Mouse (Mus musculus): ENCODE results near the gene Tas2r130. TPM values are rescaled to one million over a fixed set of nuclear protein-coding genes. Genes with fewer than 3 reads are reported as not detected.
"Not testable (repeated sequence)": the region's sequence is repeated elsewhere in the genome, so short reads cannot be mapped to it uniquely, and the experiment has no call there.

The Tas2r130 gene
- total RNA-seq (2021): not detected

DNA sequence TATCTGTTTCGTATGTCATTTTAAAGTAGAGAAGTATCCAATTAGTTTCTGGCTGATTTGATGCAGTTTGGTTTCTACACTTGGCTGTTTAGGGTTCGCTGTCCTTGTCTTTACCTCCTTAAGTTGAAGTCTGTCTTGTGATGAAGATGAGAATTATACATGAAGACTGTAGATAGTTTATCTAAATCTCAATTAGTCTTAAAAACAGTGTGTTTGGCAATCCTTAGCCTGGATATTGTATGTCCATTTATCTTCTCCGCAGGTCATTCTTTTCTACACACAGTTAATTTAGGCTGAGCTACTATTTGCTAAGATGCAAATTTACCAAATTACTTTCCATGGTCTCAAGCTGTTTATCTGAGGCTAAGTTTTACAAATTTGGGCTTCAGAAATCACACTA is at the start of gene Tas2r130:
Tas2r130 (minus strand) TSS at position 101 of the 400 bp plus-strand sequence.
- DNase-seq: no peak

GRCm38 (mm10) chr6:131678786-131679185 is 48.1 kb upstream of the Tas2r130 start, which contains the start of gene Tas2r106:
Tas2r106 (minus strand) TSS chr6:131678886.
- no peak for DNase-seq

GRCm38 (mm10) chr6:131660049-131660448 is 29.3 kb upstream of the Tas2r130 start, which contains the start of gene Tas2r107:
Tas2r107 (minus strand) TSS chr6:131660149.
- no peak for DNase-seq

DNA sequence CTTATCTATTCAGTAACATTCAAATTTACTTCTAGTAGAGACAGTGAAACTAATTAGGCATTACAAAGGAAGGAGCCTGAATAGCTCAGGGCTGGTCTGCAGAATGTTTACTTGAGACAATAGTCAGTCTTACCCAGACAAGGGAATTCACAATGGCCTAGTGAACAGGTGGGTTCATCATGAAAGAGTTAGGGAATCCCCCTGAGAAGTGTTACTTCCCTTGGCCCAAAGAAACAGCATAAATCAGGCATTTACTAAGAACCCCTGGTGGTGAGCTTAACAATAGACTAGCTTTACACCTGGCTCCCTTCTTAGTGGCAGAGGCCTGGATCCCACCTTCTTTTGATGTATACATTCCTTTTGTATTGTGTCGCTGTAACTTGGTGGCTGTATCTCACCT is 20.8 kb downstream of the Tas2r130 start:
- DNase-seq: not testable (repeated sequence)

DNA sequence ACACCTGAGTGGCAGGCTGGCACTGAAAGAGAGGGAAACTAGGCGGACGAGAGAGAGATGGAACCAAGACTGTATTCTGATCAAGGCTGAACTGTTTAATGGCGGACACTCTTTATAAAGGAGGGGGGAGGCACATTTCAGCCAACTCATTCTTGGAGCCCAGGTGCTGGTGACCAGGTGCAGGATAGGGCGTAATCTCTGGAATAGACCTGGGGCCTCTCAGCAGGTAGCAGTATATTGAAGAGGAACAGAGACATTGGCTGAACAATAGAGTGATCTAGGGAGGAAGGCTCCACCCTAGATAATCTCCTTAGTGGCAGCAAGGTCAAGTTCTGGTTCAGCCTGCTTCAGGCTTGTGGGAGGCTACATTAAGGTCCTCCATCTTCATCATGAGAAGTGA is 25.9 kb downstream of the Tas2r130 start:
- no peak for DNase-seq

Other genes with a start within 250 kb of the Tas2r130 start
- gene Ybx3, start 242.4 kb downstream of the Tas2r130 start, total RNA-seq (2021): 10 to 100 TPM; 41.3 to 42.9 TPM
- not detected for gene 5430401F13Rik, start 144.5 kb downstream of the Tas2r130 start, total RNA-seq (2021)
- gene Gm6619, start 144.5 kb downstream of the Tas2r130 start, total RNA-seq (2021): not detected
- gene Tas2r107, start 29.2 kb upstream of the Tas2r130 start, total RNA-seq (2021): not detected
- not detected for gene Tas2r106, start 48.0 kb upstream of the Tas2r130 start, total RNA-seq (2021)
- not detected for gene Tas2r104, start 54.8 kb upstream of the Tas2r130 start, total RNA-seq (2021)
- gene Tas2r105, start 56.6 kb upstream of the Tas2r130 start, total RNA-seq (2021): not detected
- not detected for gene Tas2r114, start 59.2 kb upstream of the Tas2r130 start, total RNA-seq (2021)